Mouse (Mus musculus) inflammation-experienced regulatory T-cells, adult 16 weeks (primary cell): ENCODE data around the gene Clec4f. TPM values are rescaled to one million over a fixed set of nuclear protein-coding genes. Genes with fewer than 3 reads are reported as not detected.

Source experiments
- polyA plus RNA-seq: library from polyadenylated mRNA; unstranded; fragments of 100-300 nt; shearing (Covaris generic); gene quantifications from one replicate; pipeline ENCODE4 v1.2.1, GENCODE M21; 2017

Gene Clec4f
- polyA plus RNA-seq: not detected

DNA sequence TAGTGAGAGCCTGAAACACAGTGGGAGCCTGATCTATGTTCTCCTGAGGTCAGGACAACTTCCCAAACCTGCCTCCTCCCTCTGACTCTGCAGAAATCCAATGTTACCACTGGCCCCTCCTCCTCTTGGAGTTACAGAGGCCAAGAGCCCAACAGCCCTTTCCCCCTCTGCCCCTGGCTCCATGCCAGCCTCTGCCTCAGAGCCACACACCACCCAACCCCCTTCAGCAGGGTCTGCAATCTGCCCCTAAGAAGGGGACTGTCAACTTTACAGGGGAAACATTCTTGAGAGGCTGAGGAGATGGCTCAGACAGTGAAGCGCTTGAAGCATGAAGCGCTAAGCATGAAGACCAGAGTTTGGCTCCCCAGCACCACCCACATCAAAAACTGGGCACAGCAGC, at the start of gene Clec4f:
Gene Clec4f, minus strand, starts transcription at position 101 of the 400 bp plus-strand sequence.

DNA sequence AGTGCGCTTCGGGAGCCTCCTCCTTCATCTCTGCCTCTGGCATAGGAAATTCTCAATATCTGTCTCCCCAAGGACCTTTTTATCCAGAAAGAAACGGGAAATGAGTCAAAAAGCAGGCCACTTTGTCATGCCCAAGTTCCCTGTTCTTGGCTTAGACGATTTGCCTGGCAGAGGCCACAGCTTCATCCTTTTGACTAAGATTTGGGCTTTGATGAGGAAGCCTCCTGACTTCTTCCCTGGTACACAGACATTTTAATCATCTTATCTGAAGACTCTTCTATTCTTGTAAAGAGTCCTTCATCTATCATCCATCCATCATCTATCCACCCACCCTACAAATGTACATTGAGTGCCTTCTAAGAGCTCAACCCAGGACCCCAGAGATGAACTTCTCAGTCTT, 21.8 kb upstream of the Clec4f start, which contains the start of gene Cd207:
Gene Cd207, minus strand, starts transcription at position 101 of the 400 bp plus-strand sequence.

Other genes with a start within 250 kb of the Clec4f start
- 49.1 TPM for gene Tet3, start 197.1 kb downstream of the Clec4f start, polyA plus RNA-seq
- 146 TPM for gene Dguok, start 149.2 kb downstream of the Clec4f start, polyA plus RNA-seq
- gene Actg2, start 119.9 kb downstream of the Clec4f start, polyA plus RNA-seq: 27.7 TPM
- gene Stambp, start 83.5 kb downstream of the Clec4f start, polyA plus RNA-seq: 46.9 TPM
- not detected for gene Cd207, start 21.7 kb upstream of the Clec4f start, polyA plus RNA-seq
- 0.39 TPM for gene Vax2, start 55.1 kb upstream of the Clec4f start, polyA plus RNA-seq
- gene Atp6v1b1, start 86.8 kb upstream of the Clec4f start, polyA plus RNA-seq: not detected
- not detected for gene Ankrd53, start 106.5 kb upstream of the Clec4f start, polyA plus RNA-seq
- gene Tex261, start 119.6 kb upstream of the Clec4f start, polyA plus RNA-seq: 110 TPM
- 35.5 TPM for gene Nagk, start 138.8 kb upstream of the Clec4f start, polyA plus RNA-seq
- gene Paip2b, start 175.6 kb upstream of the Clec4f start, polyA plus RNA-seq: 42.8 TPM
- 183 TPM for gene Zfp638, start 210.9 kb upstream of the Clec4f start, polyA plus RNA-seq